Comparison of ENCODE assay signal across 12 mouse cellular contexts in genomic region chr13:43122306-43123070, GRCm38 (mm10). TPM values are rescaled to one million over a fixed set of nuclear protein-coding genes. Genes with fewer than 3 reads are reported as not detected.
DNase-seq lines count a peak whose midpoint lies in the region; ATAC-seq and TF ChIP-seq lines count a peak whose summit lies in the region.
"Had no signal": no experiment of that assay in that cellular context is flagged by ENCODE, and none has a peak within 500 bp of the region (broad histone marks: within the 10 kb centered on the region; RNA-seq: fewer than 3 reads in every experiment).

No protein-coding gene starts in this region.

- no peak overlapping the region for H3K9ac ChIP-seq in midbrain, embryonic 16.5 days (ENCODE audit: low read depth, low read length)
- H3K9ac ChIP-seq: liver, embryonic 13.5 days had no signal

- no peak overlapping the region for H3K4me3 ChIP-seq in midbrain, embryonic 10.5 days
- no peak overlapping the region for H3K4me3 ChIP-seq in midbrain, embryonic 16.5 days (ENCODE audit: low read depth, low read length)
- peak overlapping the region; percentile 56 for H3K4me3 ChIP-seq in gastrocnemius, adult 2 months
- H3K4me3 ChIP-seq: liver, embryonic 13.5 days had no signal

- H3K4me1 ChIP-seq in midbrain, embryonic 10.5 days, result peaks cover 38% of the 10 kb centered on the region
- H3K4me1 ChIP-seq in midbrain, embryonic 16.5 days (ENCODE audit: control insufficient read depth, insufficient read depth, low read length), result no peaks in the 10 kb centered on the region
- H3K4me1 ChIP-seq: liver, embryonic 13.5 days had no signal

- H3K36me3 ChIP-seq in midbrain, embryonic 10.5 days, result no peaks in the 10 kb centered on the region
- no peaks in the 10 kb centered on the region for H3K36me3 ChIP-seq in midbrain, embryonic 16.5 days (ENCODE audit: control insufficient read depth, insufficient read depth, low read length)
- H3K36me3 ChIP-seq: liver, embryonic 13.5 days had no signal

- peak overlapping the region; percentile 59 for H3K27ac ChIP-seq in midbrain, embryonic 10.5 days (replicated peaks)
- H3K27ac ChIP-seq in midbrain, embryonic 16.5 days (ENCODE audit: low read length), result no peak overlapping the region
- peak overlapping the region; percentile 71 for H3K27ac ChIP-seq in gastrocnemius, adult 2 months
- H3K27ac ChIP-seq: liver, embryonic 13.5 days had no signal

- no peaks in the 10 kb centered on the region for H3K9me3 ChIP-seq in midbrain, embryonic 10.5 days (replicated peaks)
- no peaks in the 10 kb centered on the region for H3K9me3 ChIP-seq in midbrain, embryonic 16.5 days (replicated peaks; ENCODE audit: control insufficient read depth, low read length, poor library complexity, severe bottlenecking)
- H3K9me3 ChIP-seq: liver, embryonic 13.5 days had no signal

- ATAC-seq in midbrain, embryonic 16.5 days, result no peak
- ATAC-seq in megakaryocyte, adult 5-6 weeks (ENCODE audit: poor library complexity, severe bottlenecking), result peak; percentile 63

- no peak overlapping the region for H3K4me2 ChIP-seq in midbrain, embryonic 16.5 days (ENCODE audit: low read length)
- H3K4me2 ChIP-seq: liver, embryonic 13.5 days had no signal

- 68% methylated on average over 16 of the region's 16 CpGs for WGBS in midbrain, embryonic 10.5 days
- WGBS in midbrain, embryonic 16.5 days, result 68% methylated on average over 16 of the region's 16 CpGs

- intact Hi-C loops in gastrocnemius, adult 2 months (cut with DNase I), result no loop called here

- TF ChIP-seq CTCF in gastrocnemius, adult 2 months (IDR thresholded peaks at IDR 0.05), result no peak

- DNase-seq in embryo, embryonic 10 days (ENCODE audit: low spot score), result peak; percentile 12
- no peak for DNase-seq in embryo, embryonic 10.5 days (ENCODE audit: low spot score)
- no peak for DNase-seq in midbrain, embryonic 10.5 days (ENCODE audit: low spot score)
- peak; percentile 44 for DNase-seq in gastrocnemius, adult 2 months
- no peak for DNase-seq in cerebellum, postnatal 14 days
- DNase-seq in yolk sac, embryonic 10.5 days (ENCODE audit: low spot score), result no peak
- DNase-seq: cerebellum, adult 9-10 months; kidney, adult 18-20 months; liver, embryonic 13.5 days; midbrain, embryonic 14.5 days had no signal

- no peaks in the 10 kb centered on the region for H3K27me3 ChIP-seq in midbrain, embryonic 10.5 days (ENCODE audit: low read depth, poor library complexity, severe bottlenecking)
- no peaks in the 10 kb centered on the region for H3K27me3 ChIP-seq in midbrain, embryonic 16.5 days (ENCODE audit: control insufficient read depth, insufficient read depth, low read depth, low read length)
- H3K27me3 ChIP-seq: liver, embryonic 13.5 days had no signal

RNA-seq across cellular contexts. Expression of gene Tbc1d7, which starts 48.8 kb away (rescaled TPM):
- 66.6 and 68.3 TPM in 2 replicates for polyA plus RNA-seq in midbrain, embryonic 10.5 days (2016; fragmentation: Nextera tagmentation; extraction: Ambion mirVana)
- polyA plus RNA-seq in midbrain, embryonic 16.5 days (2015; fragmentation: Nextera tagmentation; extraction: Ambion mirVana), result 84.0 and 91.8 TPM in 2 replicates
- total RNA-seq in gastrocnemius, adult 2 months (2021), result 10 to 100 TPM; 20.7 to 29.4 TPM
- total RNA-seq in megakaryocyte, adult 5-6 weeks (2015), result 6.7 and 10.6 TPM in 2 replicates
- total RNA-seq in megakaryocyte, adult 5-6 weeks (2017), result 3.4 and 4.9 TPM in 2 replicates

Comparison
In these comparisons a context has a peak if more than half of its experiments do, and no peak if none do; other contexts are left out.
1. DNase-seq: peak in embryo, embryonic 10 days (single experiment) and gastrocnemius, adult 2 months (single experiment); none in embryo, embryonic 10.5 days (single experiment), midbrain, embryonic 10.5 days (single experiment), cerebellum, postnatal 14 days (0 of 2) and yolk sac, embryonic 10.5 days (single experiment).